Mouse (Mus musculus) heart, adult 2 months (tissue): ENCODE data around the gene Cfap298.

Source experiments
- EP300 ChIP-seq: fragments of 200-500 bp; IDR thresholded peaks from 2 replicates; pipeline ENCODE4 v1.6.1; 2011; ENCODE audit warnings: low read depth, low read length, control low read depth; ENCODE audit not compliant: insufficient read depth
- POLR2A ChIP-seq: fragments of 200-500 bp; IDR thresholded peaks from 2 replicates; pipeline ENCODE4 v1.6.1; 2011; ENCODE audit warnings: mild to moderate bottlenecking, low read depth, low read length, control low read depth; ENCODE audit not compliant: insufficient read depth

DNA sequence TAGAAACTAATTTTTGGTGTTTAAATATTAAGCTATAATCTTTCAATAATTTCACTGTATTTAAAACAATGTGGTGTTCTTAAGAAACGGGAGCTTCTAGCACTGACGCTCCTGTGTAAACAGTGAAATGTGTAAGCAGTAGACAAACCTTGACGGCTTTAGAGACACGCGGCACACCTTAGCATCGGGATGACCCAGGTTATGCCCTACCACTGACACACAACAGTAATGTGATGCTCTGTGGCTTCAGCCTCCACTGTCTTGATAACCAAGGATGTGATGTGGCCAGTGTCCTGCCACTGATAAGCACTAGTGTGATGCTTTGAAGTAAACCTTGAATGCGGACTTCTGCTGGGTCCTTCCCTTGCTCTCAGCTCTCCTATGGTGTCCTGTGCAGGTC lies 6.3 kb upstream of the Cfap298 start:
- TF ChIP-seq EP300 (no peak), POLR2A (no peak)
